Mouse (Mus musculus) liver, embryonic 14.5 days (tissue): ENCODE results near the gene Ficd. TPM values are rescaled to one million over a fixed set of nuclear protein-coding genes. Genes with fewer than 3 reads are reported as not detected.

ENCODE experiments used
- ATAC-seq: fragments of 200-750 bp; cut with Nextera tagmentation; 2 replicates; pipeline ENCODE4 v1.8.0; 2017; ENCODE audit warnings: moderate number of reproducible peaks, mild to moderate bottlenecking, moderate library complexity; ENCODE audit not compliant: insufficient read depth
- DNase-seq, 3 experiments: peaks; one replicate each; pipeline ENCODE4 v3.0.0-alpha.2; 2012 to 2013; ENCODE audit warnings: low read depth in 3 of 3, low spot score in 3 of 3
- H3K27ac ChIP-seq: fragments of 300-500 bp; sonication (generic); 2 replicates; pipeline ENCODE4 v1.5.1; 2014; ENCODE audit warnings: moderate library complexity, mild to moderate bottlenecking, control low read depth, inconsistent platforms
- H3K27me3 ChIP-seq: fragments of 300-500 bp; sonication (generic); 2 replicates; pipeline ENCODE4 v1.6.1; 2014; ENCODE audit warnings: mild to moderate bottlenecking, low read length, moderate library complexity; ENCODE audit not compliant: control insufficient read depth, insufficient read depth
- H3K36me3 ChIP-seq: fragments of 300-500 bp; sonication (generic); replicated peaks from 2 replicates; pipeline ENCODE4 v1.6.1; 2014; ENCODE audit warnings: low read depth; ENCODE audit not compliant: control insufficient read depth, insufficient read depth
- H3K4me1 ChIP-seq, 2 experiments: fragments of 200-500 bp in 1 of 2; fragments of 300-500 bp in 1 of 2; sonication (generic) in 1 of 2; replicated peaks; 2 replicates each; pipeline ENCODE4 v1.6.1; 2012 to 2014; ENCODE audit warnings: antibody characterized with exemption in 1 of 2, inconsistent platforms in 1 of 2, low read length in 1 of 2; ENCODE audit not compliant: control insufficient read depth in 2 of 2, insufficient read depth in 2 of 2
- H3K4me2 ChIP-seq: fragments of 300-500 bp; sonication (generic); 2 replicates; pipeline ENCODE4 v1.6.1; 2014; ENCODE audit warnings: low read depth, mild to moderate bottlenecking, control low read depth, moderate library complexity
- H3K4me3 ChIP-seq, 2 experiments: fragments of 200-500 bp in 1 of 2; fragments of 300-500 bp in 1 of 2; sonication (generic) in 1 of 2; 2 replicates each; pipeline ENCODE4 v1.5.1; 2012 to 2014; ENCODE audit warnings: low read depth in 2 of 2, low read length in 2 of 2, mild to moderate bottlenecking in 2 of 2, control low read depth in 1 of 2, inconsistent platforms in 1 of 2, moderate library complexity in 1 of 2; ENCODE audit not compliant: insufficient read depth in 1 of 2
- H3K9ac ChIP-seq: fragments of 300-500 bp; sonication (generic); replicated peaks from 2 replicates; pipeline ENCODE4 v1.6.1; 2014; ENCODE audit warnings: mild to moderate bottlenecking, control low read depth, moderate library complexity
- H3K9me3 ChIP-seq: fragments of 300-500 bp; sonication (generic); 2 replicates; pipeline ENCODE4 v1.6.1; 2016; ENCODE audit warnings: low read length, mixed read lengths; ENCODE audit not compliant: control insufficient read depth
- CTCF ChIP-seq: IDR thresholded peaks from 2 replicates; pipeline ENCODE4 v1.5.1; 2016; ENCODE audit warnings: antibody characterized with exemption, low read depth, control low read depth
- EP300 ChIP-seq: IDR thresholded peaks from 2 replicates; pipeline ENCODE4 v1.6.1; 2016; ENCODE audit warnings: antibody characterized with exemption, low read depth
- WGBS: fragments of 180-500 bp; shearing (Covaris S2); extraction: QIAGEN DNeasy Blood & Tissue Kit; methylation state at CpG from one replicate; pipeline ENCODE4 v1.1.7; 2014; ENCODE audit not compliant: insufficient replicate concordance; 5-methylcytosine and 5-hydroxymethylcytosine counted together
- polyA plus RNA-seq, 2 experiments: library from polyadenylated mRNA; depleted of rRNA in 1 of 2; stranded (reverse) in 1 of 2; unstranded in 1 of 2; fragments of >200 nt; fragmentation: Nextera tagmentation in 1 of 2; extraction: Ambion mirVana in 1 of 2; gene quantifications; 2 replicates each; pipeline versions ENCODE4 v1.2.1 to v1.2.3; 2012 to 2014

The Ficd gene
- polyA plus RNA-seq, 2 experiments: 1.1 to 1.3 TPM

GRCm38 (mm10) chr5:113751521-113752157, 16.0 kb downstream of the Ficd start:
- no peak for DNase-seq
- H3K4me3 ChIP-seq: no peak overlapping the region
- no peak overlapping the region for H3K27ac ChIP-seq
- no peak for TF ChIP-seq CTCF
- no peak for TF ChIP-seq EP300
- no peaks in the 10 kb centered on the region for H3K4me1 ChIP-seq
- H3K27me3 ChIP-seq: no peaks in the 10 kb centered on the region
- H3K9ac ChIP-seq: no peak overlapping the region
- H3K4me2 ChIP-seq: no peak overlapping the region
- peaks cover 78% of the 10 kb centered on the region for H3K36me3 ChIP-seq
- 85% methylated on average over 9 of the region's 9 CpGs for whole genome bisulfite sequencing
- ATAC-seq: no peak
- H3K9me3 ChIP-seq: no peaks in the 10 kb centered on the region

- no peaks in the 10 kb centered on the region for H3K4me1 ChIP-seq
- no peak overlapping the region for H3K27ac ChIP-seq
- H3K36me3 ChIP-seq: peaks cover 73% of the 10 kb centered on the region
- H3K9me3 ChIP-seq: no peaks in the 10 kb centered on the region
- TF ChIP-seq CTCF: no peak
- TF ChIP-seq EP300: no peak
- no peak overlapping the region for H3K4me2 ChIP-seq
- no peak for DNase-seq
- no peak overlapping the region for H3K9ac ChIP-seq
- no peak for ATAC-seq
- no peak overlapping the region for H3K4me3 ChIP-seq
- WGBS: 84% methylated on average over 15 of the region's 15 CpGs
- H3K27me3 ChIP-seq: no peaks in the 10 kb centered on the region
Measured at GRCm38 (mm10) chr5:113755347-113756030, 19.9 kb downstream of the Ficd start.

- 70% methylated on average over 2 of the region's 2 CpGs for WGBS
- Histone ChIP-seq H3K27ac (no peak overlapping the region), H3K9me3 (no peaks in the 10 kb centered on the region), H3K4me3 (no peak overlapping the region), H3K36me3 (peaks cover 49% of the 10 kb centered on the region), H3K27me3 (no peaks in the 10 kb centered on the region), H3K4me1 (no peaks in the 10 kb centered on the region), H3K4me2 (no peak overlapping the region), H3K9ac (no peak overlapping the region)
- no peak for DNase-seq
- ATAC-seq: no peak
- TF ChIP-seq CTCF (no peak), EP300 (no peak)
Measured at GRCm38 (mm10) chr5:113761585-113761984, 26.0 kb downstream of the Ficd start.

DNA sequence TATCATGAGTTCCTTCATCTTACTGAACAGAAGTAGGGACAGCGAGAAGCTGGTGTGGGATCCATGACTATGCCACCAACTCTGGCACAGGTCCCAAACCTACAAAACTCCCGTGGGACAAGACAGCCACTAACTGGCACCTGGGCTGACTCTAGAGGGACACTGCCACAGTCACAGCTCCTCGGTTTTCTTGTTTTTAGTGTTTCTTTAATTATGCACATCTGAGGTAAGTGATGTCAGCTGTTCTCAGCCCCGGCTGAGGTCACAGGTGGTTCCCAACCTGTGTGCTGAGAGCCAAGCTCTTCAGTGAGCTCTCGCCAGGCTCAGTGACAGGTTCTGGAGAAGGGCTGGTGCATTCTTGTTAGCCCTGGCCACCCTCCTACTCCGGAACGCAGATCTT, 28.8 kb downstream of the Ficd start:
- Histone ChIP-seq H3K9ac (no peak overlapping the region), H3K27ac (no peak overlapping the region), H3K36me3 (peaks cover 35% of the 10 kb centered on the region), H3K4me1 (no peaks in the 10 kb centered on the region), H3K4me2 (no peak overlapping the region), H3K9me3 (no peaks in the 10 kb centered on the region), H3K27me3 (no peaks in the 10 kb centered on the region), H3K4me3 (no peak overlapping the region)
- 78% methylated on average over 7 of the region's 7 CpGs for WGBS
- no peak for TF ChIP-seq CTCF
- TF ChIP-seq EP300: no peak
- DNase-seq (no peak), ATAC-seq (no peak)

DNA sequence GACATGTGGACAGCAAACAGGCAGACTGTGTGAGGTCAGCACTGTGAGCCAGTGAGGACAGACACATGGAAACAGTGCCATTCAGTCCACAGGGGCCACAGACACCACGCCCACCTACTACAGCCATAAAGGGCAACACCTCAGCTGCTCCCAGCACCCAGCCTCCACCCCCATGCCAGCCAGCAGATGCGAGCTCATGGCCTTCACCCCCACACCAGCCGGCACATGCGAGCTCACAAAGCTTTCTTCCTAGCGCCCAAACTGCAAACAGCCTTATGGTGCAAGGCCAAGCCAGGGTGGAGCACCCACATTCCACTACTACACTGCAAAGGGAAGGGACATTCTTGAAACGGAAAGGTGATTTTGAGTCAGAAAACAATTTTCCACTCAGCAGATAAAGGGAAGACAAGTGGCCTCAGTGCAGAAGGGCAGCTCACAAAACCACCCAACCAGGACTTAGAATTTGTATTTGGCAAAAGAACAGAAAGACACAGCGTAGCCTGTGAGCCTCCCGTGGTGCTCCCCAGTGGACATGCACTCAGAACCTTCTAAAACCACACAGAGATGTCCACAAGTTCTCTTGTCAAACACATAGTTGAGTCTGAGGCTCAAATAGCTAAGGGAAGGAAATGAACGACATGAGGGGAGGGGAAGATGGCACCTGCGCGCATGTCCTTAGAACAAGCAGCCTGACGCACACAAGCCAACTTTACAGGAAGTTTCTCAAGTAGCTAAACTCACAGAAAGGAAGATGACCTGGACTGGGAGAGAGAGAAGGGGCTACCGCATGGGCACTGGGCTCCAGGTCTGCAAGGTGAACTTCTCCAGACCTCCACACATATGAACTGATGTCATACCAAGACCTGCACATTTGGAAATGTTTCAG, 30.3 kb downstream of the Ficd start:
- DNase-seq (no peak), ATAC-seq (no peak)
- TF ChIP-seq CTCF (no peak), EP300 (no peak)
- 73% methylated on average over 13 of the region's 13 CpGs for WGBS
- H3K27me3 ChIP-seq: no peaks in the 10 kb centered on the region
- H3K9me3 ChIP-seq: no peaks in the 10 kb centered on the region
- H3K9ac ChIP-seq: no peak overlapping the region
- H3K4me1 ChIP-seq: peaks cover 4 to 5% of the 10 kb centered on the region in 2 experiments
- H3K4me2 ChIP-seq: no peak overlapping the region
- H3K36me3 ChIP-seq: peaks cover 27% of the 10 kb centered on the region
- no peak overlapping the region for H3K4me3 ChIP-seq
- no peak overlapping the region for H3K27ac ChIP-seq
